Mouse (Mus musculus) stomach, postnatal 0 days (tissue): ENCODE data around the gene Trim17.

Source experiments
- CTCF ChIP-seq: IDR thresholded peaks from 2 replicates; pipeline ENCODE4 v1.5.1; 2016; ENCODE audit warnings: antibody characterized with exemption, low read depth, mild to moderate bottlenecking, moderate library complexity
- EP300 ChIP-seq: optimal IDR thresholded peaks from 2 replicates; pipeline ENCODE3; 2016; ENCODE audit warnings: antibody characterized with exemption

- TF ChIP-seq CTCF (no peak), EP300 (no peak)
Observed at GRCm38 (mm10) chr11:58977150-58977549, 22.7 kb downstream of the Trim17 start.
